Comparison of ENCODE assay signal across 14 mouse cellular contexts in the genomic region with DNA sequence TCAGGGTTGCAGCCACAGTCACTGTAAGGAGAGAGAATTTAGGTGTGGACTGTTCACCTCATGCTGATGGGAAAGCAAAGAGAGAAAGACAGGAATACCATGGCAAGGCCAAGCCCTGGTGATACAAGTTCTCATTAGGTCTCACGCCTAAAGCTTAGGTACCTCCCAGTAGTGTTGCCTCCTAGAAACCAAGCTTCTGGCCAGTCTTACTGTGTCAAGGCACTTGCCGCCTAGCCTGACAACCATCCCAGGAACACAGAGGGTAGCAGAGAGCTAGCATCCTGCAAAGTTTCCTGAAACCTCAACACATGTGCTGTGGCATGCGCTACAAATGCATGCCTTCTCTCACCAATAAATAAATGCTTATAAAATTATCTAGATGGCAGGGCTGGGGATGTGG. TPM values are rescaled to one million over a fixed set of nuclear protein-coding genes. Genes with fewer than 3 reads are reported as not detected.
DNase-seq lines count a peak whose midpoint lies in the region; ATAC-seq and TF ChIP-seq lines count a peak whose summit lies in the region.
"Had no signal": no experiment of that assay in that cellular context is flagged by ENCODE, and none has a peak within 500 bp of the region (broad histone marks: within the 10 kb centered on the region; RNA-seq: fewer than 3 reads in every experiment).

No protein-coding gene starts in this region.

- no peak overlapping the region for H3K4me2 ChIP-seq in heart, embryonic 11.5 days
- H3K4me2 ChIP-seq in limb, embryonic 15.5 days: no peak overlapping the region
- peak overlapping the region; percentile 41; the same call in 1 of the 2 replicates for H3K4me2 ChIP-seq in stomach, postnatal 0 days (replicated peaks; ENCODE audit: low read depth)

- H3K27me3 ChIP-seq in heart, adult 2 months (ENCODE audit: control insufficient read depth, insufficient read depth, low read length): no peaks in the 10 kb centered on the region
- H3K27me3 ChIP-seq in heart, embryonic 11.5 days (ENCODE audit: control insufficient read depth, insufficient read depth, low read length): no peaks in the 10 kb centered on the region
- H3K27me3 ChIP-seq in limb, embryonic 15.5 days: no peaks in the 10 kb centered on the region
- no peaks in the 10 kb centered on the region for H3K27me3 ChIP-seq in limb, embryonic 10.5 days (ENCODE audit: low read depth, poor library complexity, severe bottlenecking)
- H3K27me3 ChIP-seq in testis, adult 2 months (ENCODE audit: control insufficient read depth, insufficient read depth, low read length): no peaks in the 10 kb centered on the region
- no peaks in the 10 kb centered on the region for H3K27me3 ChIP-seq in stomach, postnatal 0 days (ENCODE audit: control insufficient read depth, insufficient read depth, low read length)
- H3K27me3 ChIP-seq: liver, embryonic 15.5 days had no signal

- no peak for TF ChIP-seq CTCF in heart, adult 2 months (IDR thresholded peaks at IDR 0.05)
- TF ChIP-seq CTCF in testis, adult 2 months (IDR thresholded peaks at IDR 0.05; ENCODE audit: control insufficient read depth, insufficient read depth, insufficient replicate concordance, low read depth, low read length): no peak
- no peak for TF ChIP-seq CTCF in stomach, postnatal 0 days (IDR thresholded peaks at IDR 0.05; ENCODE audit: low read depth)

- H3K9me3 ChIP-seq in heart, embryonic 11.5 days (replicated peaks; ENCODE audit: control insufficient read depth, low read length): no peaks in the 10 kb centered on the region
- no peaks in the 10 kb centered on the region for H3K9me3 ChIP-seq in limb, embryonic 15.5 days
- H3K9me3 ChIP-seq in limb, embryonic 10.5 days (replicated peaks): no peaks in the 10 kb centered on the region
- no peaks in the 10 kb centered on the region for H3K9me3 ChIP-seq in stomach, postnatal 0 days (ENCODE audit: control insufficient read depth, low read length)
- H3K9me3 ChIP-seq: hindbrain, embryonic 10.5 days; liver, embryonic 15.5 days had no signal

- TF ChIP-seq EP300 in heart, adult 2 months (IDR thresholded peaks at IDR 0.05; ENCODE audit: insufficient read depth, low read depth, low read length): no peak
- no peak for TF ChIP-seq EP300 in stomach, postnatal 0 days (optimal IDR thresholded peaks at IDR 0.05)

- 93% methylated on average over 3 of the region's 3 CpGs for WGBS in heart, adult 2 months
- 78% methylated on average over 3 of the region's 3 CpGs for WGBS in heart, embryonic 11.5 days (ENCODE audit: insufficient replicate concordance)
- WGBS in limb, embryonic 15.5 days: 80% methylated on average over 3 of the region's 3 CpGs
- 93% methylated on average over 3 of the region's 3 CpGs for WGBS in limb, embryonic 10.5 days
- WGBS in stomach, postnatal 0 days: 86% methylated on average over 3 of the region's 3 CpGs

- H3K4me1 ChIP-seq in heart, adult 2 months (ENCODE audit: control insufficient read depth, insufficient read depth, low read length): peaks cover 10% of the 10 kb centered on the region
- 0 out of 2 replicates have a peak, but pooled peaks cover 2% of the 10 kb centered on the region for H3K4me1 ChIP-seq in heart, embryonic 11.5 days (ENCODE audit: control insufficient read depth, insufficient read depth, low read length)
- H3K4me1 ChIP-seq in limb, embryonic 15.5 days: peaks cover 11% of the 10 kb centered on the region
- peaks cover 11% of the 10 kb centered on the region; the same call in 1 of the 2 replicates for H3K4me1 ChIP-seq in limb, embryonic 10.5 days
- peaks cover 5% of the 10 kb centered on the region for H3K4me1 ChIP-seq in testis, adult 2 months (ENCODE audit: control insufficient read depth, insufficient read depth, low read length)
- peaks cover 7% of the 10 kb centered on the region; the same call in 1 of the 2 replicates for H3K4me1 ChIP-seq in stomach, postnatal 0 days (replicated peaks; ENCODE audit: control insufficient read depth, insufficient read depth)

- H3K79me2 ChIP-seq in heart, adult 2 months (replicated peaks; ENCODE audit: control insufficient read depth, insufficient read depth, low read length): no peaks in the 10 kb centered on the region

- no peak overlapping the region for H3K9ac ChIP-seq in heart, adult 2 months (ENCODE audit: low read depth, low read length)
- H3K9ac ChIP-seq in heart, embryonic 11.5 days (ENCODE audit: low read depth, low read length): no peak overlapping the region
- H3K9ac ChIP-seq in limb, embryonic 15.5 days: no peak overlapping the region
- H3K9ac ChIP-seq in stomach, postnatal 0 days (ENCODE audit: low read length): no peak overlapping the region
- H3K9ac ChIP-seq: liver, embryonic 15.5 days had no signal

- peak overlapping the region; percentile 55 for H3K27ac ChIP-seq in heart, adult 2 months
- no peak overlapping the region for H3K27ac ChIP-seq in heart, embryonic 11.5 days (ENCODE audit: low read depth, low read length)
- H3K27ac ChIP-seq in limb, embryonic 15.5 days: 0 out of 2 replicates have a peak overlapping the region, but pooled peaks have one; percentile 30
- no peak overlapping the region for H3K27ac ChIP-seq in limb, embryonic 10.5 days
- 0 out of 2 replicates have a peak overlapping the region, but pooled peaks have one; percentile 23 for H3K27ac ChIP-seq in testis, adult 2 months (ENCODE audit: control insufficient read depth, insufficient read depth, low read depth, low read length)
- peak overlapping the region; percentile 86 for H3K27ac ChIP-seq in stomach, postnatal 0 days (replicated peaks)
- H3K27ac ChIP-seq: hindbrain, embryonic 10.5 days; liver, embryonic 15.5 days had no signal

- no peak for ATAC-seq in heart, embryonic 11.5 days (replicated peaks; ENCODE audit: insufficient number of reproducible peaks, low FRiP score, low TSS enrichment)
- no peak for ATAC-seq in limb, embryonic 15.5 days (ENCODE audit: insufficient number of reproducible peaks, low FRiP score, low TSS enrichment, low read depth)
- no peak for ATAC-seq in stomach, postnatal 0 days (ENCODE audit: low FRiP score, low TSS enrichment)

- intact Hi-C loops in heart, adult 2 months (cut with DNase I): no loop called here

- H3K4me3 ChIP-seq in heart, adult 2 months: no peak overlapping the region
- H3K4me3 ChIP-seq in heart, embryonic 11.5 days (ENCODE audit: low read depth, low read length): no peak overlapping the region
- no peak overlapping the region for H3K4me3 ChIP-seq in limb, embryonic 15.5 days
- no peak overlapping the region for H3K4me3 ChIP-seq in limb, embryonic 10.5 days
- peak overlapping the region; percentile 37 for H3K4me3 ChIP-seq in testis, adult 2 months (ENCODE audit: control insufficient read depth, low read depth, low read length)
- no peak overlapping the region for H3K4me3 ChIP-seq in stomach, postnatal 0 days (ENCODE audit: low read depth, low read length)
- H3K4me3 ChIP-seq: hindbrain, embryonic 10.5 days; liver, embryonic 15.5 days; megakaryocyte, embryonic 14.5 days had no signal

- no peak for TF ChIP-seq POLR2A in heart, adult 2 months (IDR thresholded peaks at IDR 0.05; ENCODE audit: insufficient read depth, low read depth, low read length)
- no peak for TF ChIP-seq POLR2A in testis, adult 2 months (IDR thresholded peaks at IDR 0.05; ENCODE audit: control insufficient read depth, low read depth, low read length)

- no peak for DNase-seq in heart, adult 2 months
- no peak for DNase-seq in limb, embryonic 10.5 days (ENCODE audit: low spot score)
- DNase-seq in testis, postnatal 10 days (ENCODE audit: low spot score): no peak
- no peak for DNase-seq in stomach, postnatal 0 days (ENCODE audit: low spot score)
- DNase-seq in MN1 (ENCODE audit: low spot score): no peak
- DNase-seq: cerebellum, adult 11 months; cerebellum, postnatal 25 days had no signal

- no peaks in the 10 kb centered on the region for H3K36me3 ChIP-seq in heart, adult 2 months (ENCODE audit: control insufficient read depth, insufficient read depth, low read length)
- H3K36me3 ChIP-seq in heart, embryonic 11.5 days (ENCODE audit: control insufficient read depth, insufficient read depth, low read length): no peaks in the 10 kb centered on the region
- H3K36me3 ChIP-seq in limb, embryonic 15.5 days: no peaks in the 10 kb centered on the region
- H3K36me3 ChIP-seq in limb, embryonic 10.5 days: no peaks in the 10 kb centered on the region
- H3K36me3 ChIP-seq in testis, adult 2 months (ENCODE audit: control insufficient read depth, insufficient read depth, low read length): no peaks in the 10 kb centered on the region
- H3K36me3 ChIP-seq in stomach, postnatal 0 days (ENCODE audit: control insufficient read depth, insufficient read depth, low read length): no peaks in the 10 kb centered on the region
- H3K36me3 ChIP-seq: hindbrain, embryonic 10.5 days; liver, embryonic 15.5 days had no signal

RNA-seq across cellular contexts. Expression of a gene that starts 11.6 kb away (rescaled TPM):
- not detected for total RNA-seq in heart, adult 2 months (2021)
- not detected in 2 replicates for polyA plus RNA-seq in heart, adult 2 months (2012; rRNA removed)
- 0.15 TPM in 1 of 2 replicates, not detected in the other for polyA plus RNA-seq in heart, embryonic 11.5 days (2014; fragmentation: Nextera tagmentation; extraction: Ambion mirVana)
- 1.0 and 1.9 TPM in 2 replicates for polyA plus RNA-seq in limb, embryonic 15.5 days (2015; fragmentation: Nextera tagmentation; extraction: Ambion mirVana)
- polyA plus RNA-seq in limb, embryonic 10.5 days (2016; fragmentation: Nextera tagmentation; extraction: Ambion mirVana): 0.25 TPM in 1 of 2 replicates, not detected in the other
- 0.37 and 0.71 TPM in 2 replicates for polyA plus RNA-seq in testis, adult 2 months (2012; rRNA removed)
- polyA plus RNA-seq in stomach, postnatal 0 days (2015; fragmentation: Nextera tagmentation; extraction: Ambion mirVana): 3.0 and 4.9 TPM in 2 replicates
- polyA plus RNA-seq: heart, embryonic 14.5 days had no signal

RNA-seq across cellular contexts. Expression of a gene that starts 56.3 kb away (rescaled TPM):
- total RNA-seq in heart, adult 2 months (2021): 10 to 100 TPM in 1 of 2 experiments, 1 to 10 TPM in 1; 7.2 to 11.0 TPM
- polyA plus RNA-seq in heart, adult 2 months (2012; rRNA removed): 9.0 and 9.6 TPM in 2 replicates
- 15.3 and 20.9 TPM in 2 replicates for polyA plus RNA-seq in heart, embryonic 11.5 days (2014; fragmentation: Nextera tagmentation; extraction: Ambion mirVana)
- 29.4 TPM in 2 replicates for polyA plus RNA-seq in limb, embryonic 15.5 days (2015; fragmentation: Nextera tagmentation; extraction: Ambion mirVana)
- 24.0 and 24.9 TPM in 2 replicates for polyA plus RNA-seq in limb, embryonic 10.5 days (2016; fragmentation: Nextera tagmentation; extraction: Ambion mirVana)
- polyA plus RNA-seq in testis, adult 2 months (2012; rRNA removed): 26.8 and 30.2 TPM in 2 replicates
- polyA plus RNA-seq in stomach, postnatal 0 days (2015; fragmentation: Nextera tagmentation; extraction: Ambion mirVana): 12.6 and 14.3 TPM in 2 replicates

Comparison
In these comparisons a context has a peak if more than half of its experiments do, and no peak if none do; other contexts are left out.
1. H3K27ac ChIP-seq: peak in heart, adult 2 months (single experiment), limb, embryonic 15.5 days (single experiment), testis, adult 2 months (single experiment) and stomach, postnatal 0 days (single experiment); none in heart, embryonic 11.5 days (single experiment) and limb, embryonic 10.5 days (single experiment).